Mouse (Mus musculus): ENCODE results near the gene Tnnt1. TPM values are rescaled to one million over a fixed set of nuclear protein-coding genes. Genes with fewer than 3 reads are reported as not detected.
A peak's percentile ranks its signal among the peaks of the same experiment; 100 is the strongest.

Tnnt1 gene
- polyA plus RNA-seq, 1 experiment from 2014 or later, result 10.8 TPM

DNA sequence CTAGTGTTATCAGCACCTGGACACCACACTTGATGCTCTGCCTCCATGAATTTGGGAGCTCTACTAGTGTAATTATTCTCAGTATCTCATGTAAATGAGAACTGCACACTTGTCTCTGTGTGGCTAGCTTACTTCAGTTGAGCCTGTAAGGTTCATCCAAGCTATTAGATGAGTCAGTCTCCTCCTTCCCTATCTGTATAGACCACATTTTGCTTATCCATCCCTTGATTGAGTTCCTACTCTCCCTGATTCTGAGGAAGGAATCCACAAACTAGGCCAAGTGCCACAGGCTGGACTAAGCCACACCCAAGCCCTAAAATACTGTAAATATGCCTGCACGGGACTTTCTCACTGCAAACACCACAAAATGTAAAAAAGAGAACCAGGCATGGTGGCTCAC, 22.2 kb downstream of the Tnnt1 start:
- DNase-seq (ENCODE audit: low spot score), result no peak
- H3K27me3 ChIP-seq (ENCODE audit: insufficient read depth, low read length), result no peaks in the 10 kb centered on the region
- peaks cover 3% of the 10 kb centered on the region; the same call in 1 of the 2 replicates for H3K4me1 ChIP-seq (replicated peaks; ENCODE audit: insufficient read depth, low read length)
- no peaks in the 10 kb centered on the region for H3K9me3 ChIP-seq (replicated peaks; ENCODE audit: low read length)
- peaks cover 27% of the 10 kb centered on the region; the same call in 1 of the 2 replicates for H3K36me3 ChIP-seq (ENCODE audit: insufficient read depth, low read length)
- H3K4me3 ChIP-seq (replicated peaks; ENCODE audit: low read depth, low read length), result no peak overlapping the region
- WGBS, result 58% methylated on average over 1 of the region's 1 CpGs
- H3K9ac ChIP-seq (ENCODE audit: low read depth, low read length), result no peak overlapping the region
- no peak for ATAC-seq (replicated peaks; ENCODE audit: low FRiP score, low read depth)
- no peak for TF ChIP-seq CTCF (IDR thresholded peaks at IDR 0.05; ENCODE audit: low read depth)
- H3K27ac ChIP-seq, result no peak overlapping the region
- H3K4me2 ChIP-seq (ENCODE audit: low read length), result no peak overlapping the region

DNA sequence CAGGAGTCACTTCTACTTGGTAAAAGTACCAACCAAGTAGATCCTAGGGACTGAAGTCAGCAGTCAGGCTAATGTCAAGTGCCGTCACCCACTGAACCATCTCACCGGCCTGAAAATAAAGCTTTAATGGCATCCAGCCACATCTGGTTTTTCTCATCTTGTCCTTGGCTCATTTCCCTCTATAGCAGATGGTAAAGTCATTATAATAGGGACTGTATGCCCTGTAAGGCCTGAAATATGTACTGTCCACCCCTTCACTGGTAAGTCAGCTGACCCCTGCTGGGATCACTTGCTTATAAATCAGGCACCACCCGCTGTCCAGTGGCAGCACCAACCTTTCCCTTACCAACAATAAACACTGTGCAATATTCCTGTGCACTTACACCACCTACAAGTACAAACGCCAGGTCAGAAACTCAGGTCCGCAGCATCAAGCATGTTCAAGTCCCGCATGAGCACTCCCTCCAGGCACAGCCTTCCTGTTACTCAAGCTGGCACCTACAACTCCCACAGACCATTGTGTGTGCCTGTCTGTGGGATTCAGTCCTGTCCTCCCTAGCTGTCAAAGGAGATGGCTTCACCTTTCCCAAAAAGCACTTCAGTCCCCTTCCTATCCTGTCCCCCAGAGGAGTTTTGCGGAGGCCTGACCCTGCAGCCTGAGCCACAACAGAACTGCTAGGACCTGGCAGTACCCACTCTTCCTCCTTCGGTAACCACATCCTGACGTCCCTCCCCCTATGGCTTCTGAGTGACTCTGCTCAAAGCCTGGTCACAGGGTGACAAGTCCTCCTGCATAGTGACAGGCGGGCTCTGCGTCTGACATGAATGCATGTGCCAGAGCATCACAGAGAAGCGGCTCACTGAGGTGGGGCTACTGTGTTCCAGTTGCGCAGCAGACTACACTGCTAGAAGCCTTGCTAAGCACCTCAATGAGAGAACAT, 23.6 kb downstream of the Tnnt1 start:
- Histone ChIP-seq H3K27ac (no peak overlapping the region), H3K4me2 (ENCODE audit: low read length) (no peak overlapping the region), H3K4me3 (replicated peaks; ENCODE audit: low read depth, low read length) (no peak overlapping the region), H3K9me3 (replicated peaks; ENCODE audit: low read length) (no peaks in the 10 kb centered on the region), H3K9ac (ENCODE audit: low read depth, low read length) (no peak overlapping the region), H3K27me3 (ENCODE audit: insufficient read depth, low read length) (no peaks in the 10 kb centered on the region), H3K36me3 (ENCODE audit: insufficient read depth, low read length) (peaks cover 27% of the 10 kb centered on the region; the same call in 1 of the 2 replicates), H3K4me1 (replicated peaks; ENCODE audit: insufficient read depth, low read length) (no peaks in the 10 kb centered on the region)
- no peak for TF ChIP-seq CTCF (IDR thresholded peaks at IDR 0.05; ENCODE audit: low read depth)
- WGBS, result 54% methylated on average over 13 of the region's 13 CpGs
- DNase-seq (ENCODE audit: low spot score), result peak; percentile 56
- ATAC-seq (replicated peaks; ENCODE audit: low FRiP score, low read depth), result peak; percentile 64

DNA sequence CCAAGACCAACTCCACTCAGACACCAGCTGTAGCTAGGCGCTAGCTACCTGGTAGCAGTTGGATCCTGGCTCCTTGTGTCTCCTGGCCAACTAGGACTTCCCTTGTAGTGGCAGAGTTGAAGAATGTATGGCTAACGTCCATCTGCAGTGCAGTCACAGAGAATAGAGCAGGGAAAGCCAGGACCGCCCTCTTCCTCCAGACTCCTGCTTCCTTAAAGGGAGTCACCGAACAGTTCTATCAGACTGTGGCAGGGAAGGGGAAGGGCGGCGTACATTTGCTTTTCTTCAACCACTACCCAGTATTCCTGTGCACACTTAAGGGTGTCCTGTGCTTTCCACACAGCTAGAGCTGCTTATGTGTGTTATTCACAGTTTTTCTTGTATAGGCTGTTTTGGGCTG, 24.9 kb downstream of the Tnnt1 start:
- Histone ChIP-seq H3K27me3 (ENCODE audit: insufficient read depth, low read length) (no peaks in the 10 kb centered on the region), H3K27ac (peak overlapping the region; percentile 48), H3K36me3 (ENCODE audit: insufficient read depth, low read length) (peaks cover 25% of the 10 kb centered on the region; the same call in 1 of the 2 replicates), H3K4me3 (replicated peaks; ENCODE audit: low read depth, low read length) (no peak overlapping the region), H3K4me1 (replicated peaks; ENCODE audit: insufficient read depth, low read length) (no peaks in the 10 kb centered on the region), H3K9ac (ENCODE audit: low read depth, low read length) (no peak overlapping the region), H3K4me2 (ENCODE audit: low read length) (no peak overlapping the region), H3K9me3 (replicated peaks; ENCODE audit: low read length) (no peaks in the 10 kb centered on the region)
- DNase-seq (ENCODE audit: low spot score), result peak; percentile 44
- 65% methylated on average over 6 of the region's 6 CpGs for WGBS
- TF ChIP-seq CTCF (IDR thresholded peaks at IDR 0.05; ENCODE audit: low read depth), result no peak
- no peak for ATAC-seq (replicated peaks; ENCODE audit: low FRiP score, low read depth)

DNA sequence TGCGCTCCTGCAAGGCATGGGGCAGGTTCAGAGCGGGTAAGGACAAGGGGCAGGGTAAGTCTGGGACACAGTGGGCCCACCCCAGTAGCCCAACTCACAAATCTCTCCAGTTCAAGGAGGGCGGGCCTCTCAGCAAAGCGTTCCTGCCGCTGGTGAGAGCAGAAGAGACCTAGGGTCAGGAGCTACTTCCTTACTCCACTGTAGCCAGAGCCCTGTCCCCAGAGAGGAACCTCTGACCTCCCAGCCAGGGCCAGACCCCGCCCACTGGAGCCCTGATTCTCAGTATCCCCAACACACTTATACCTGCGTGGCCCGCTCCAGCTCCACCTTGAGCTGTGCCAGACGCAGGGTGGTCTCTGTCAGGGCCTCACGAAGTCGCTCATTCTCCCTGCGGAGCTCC, 33.9 kb downstream of the Tnnt1 start:
- ATAC-seq (replicated peaks; ENCODE audit: low FRiP score, low read depth), result no peak
- 80% methylated on average over 12 of the region's 12 CpGs for WGBS
- peaks cover 46% of the 10 kb centered on the region for H3K36me3 ChIP-seq (ENCODE audit: insufficient read depth, low read length)
- H3K4me2 ChIP-seq (ENCODE audit: low read length), result no peak overlapping the region
- H3K27ac ChIP-seq, result no peak overlapping the region
- H3K4me3 ChIP-seq (replicated peaks; ENCODE audit: low read depth, low read length), result no peak overlapping the region
- no peak for TF ChIP-seq CTCF (IDR thresholded peaks at IDR 0.05; ENCODE audit: low read depth)
- H3K4me1 ChIP-seq (replicated peaks; ENCODE audit: insufficient read depth, low read length), result peaks cover 9% of the 10 kb centered on the region; the same call in 1 of the 2 replicates
- no peak overlapping the region for H3K9ac ChIP-seq (ENCODE audit: low read depth, low read length)
- no peak for DNase-seq (ENCODE audit: low spot score)
- H3K27me3 ChIP-seq (ENCODE audit: insufficient read depth, low read length), result no peaks in the 10 kb centered on the region
- no peaks in the 10 kb centered on the region for H3K9me3 ChIP-seq (replicated peaks; ENCODE audit: low read length)

DNA sequence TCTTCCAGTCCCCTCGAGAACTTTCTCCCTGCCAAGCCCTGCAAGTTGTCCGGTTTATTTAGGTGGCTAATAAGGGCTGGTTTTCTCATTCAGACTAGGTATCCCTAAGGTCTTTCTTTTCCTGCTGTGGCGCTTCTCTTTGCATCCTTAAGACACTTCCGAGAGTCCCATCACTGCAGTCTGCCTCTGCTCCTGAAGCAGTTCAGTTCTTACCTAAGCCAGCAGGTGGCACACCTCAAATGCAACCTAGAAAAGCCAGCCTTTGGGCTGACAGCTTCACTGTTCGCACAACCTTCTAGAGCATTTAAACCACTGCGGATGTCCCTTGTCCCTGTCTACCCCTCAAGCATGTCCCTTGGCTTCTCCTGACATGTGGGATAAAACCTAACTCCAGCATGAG, 36.5 kb downstream of the Tnnt1 start:
- peak overlapping the region; percentile 64; the same call in 1 of the 2 replicates for H3K4me2 ChIP-seq (ENCODE audit: low read length)

DNA sequence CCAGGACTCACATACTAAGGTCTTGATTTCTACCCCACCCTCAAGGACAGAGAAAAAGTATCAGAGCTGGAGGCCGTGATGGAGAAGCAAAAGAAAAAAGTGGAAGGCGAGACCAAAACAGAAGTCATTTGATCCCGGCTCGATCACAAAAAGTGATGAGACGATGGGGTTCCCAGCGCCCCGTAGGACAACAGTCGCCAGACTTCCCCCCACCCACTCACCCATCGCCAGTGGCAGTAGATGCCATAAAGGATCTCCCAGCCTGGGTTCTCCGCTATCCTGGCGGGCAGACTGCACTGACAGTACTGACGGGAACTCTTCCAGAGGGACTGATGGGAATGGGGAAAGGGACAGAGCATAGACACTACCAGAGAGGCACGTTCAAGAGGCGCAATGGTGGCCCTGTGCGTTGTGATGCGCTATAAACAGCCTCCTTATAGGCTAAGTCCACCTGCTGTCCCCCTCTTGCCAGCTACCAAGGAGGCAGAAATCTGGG, 37.3 kb downstream of the Tnnt1 start:
- no peak for DNase-seq (ENCODE audit: low spot score)

More for the DNA sequence above, 36.5 kb downstream of the Tnnt1 start:
- no peak overlapping the region for H3K9ac ChIP-seq (ENCODE audit: low read depth, low read length)
- H3K9me3 ChIP-seq (replicated peaks; ENCODE audit: low read length), result no peaks in the 10 kb centered on the region
- H3K27ac ChIP-seq, result no peak overlapping the region
- 19% methylated on average over 6 of the region's 6 CpGs for WGBS
- H3K4me1 ChIP-seq (replicated peaks; ENCODE audit: insufficient read depth, low read length), result peaks cover 9% of the 10 kb centered on the region; the same call in 1 of the 2 replicates
- no peak overlapping the region for H3K4me3 ChIP-seq (replicated peaks; ENCODE audit: low read depth, low read length)
- peak; percentile 76 for TF ChIP-seq CTCF (IDR thresholded peaks at IDR 0.05; ENCODE audit: low read depth)
- no peaks in the 10 kb centered on the region for H3K27me3 ChIP-seq (ENCODE audit: insufficient read depth, low read length)
- no peak for ATAC-seq (replicated peaks; ENCODE audit: low FRiP score, low read depth)
- H3K36me3 ChIP-seq (ENCODE audit: insufficient read depth, low read length), result peaks cover 39% of the 10 kb centered on the region
- peak; percentile 79 for DNase-seq (ENCODE audit: low spot score)

More for the DNA sequence above, 37.3 kb downstream of the Tnnt1 start:
- Histone ChIP-seq H3K36me3 (ENCODE audit: insufficient read depth, low read length) (peaks cover 30% of the 10 kb centered on the region), H3K4me1 (replicated peaks; ENCODE audit: insufficient read depth, low read length) (peaks cover 9% of the 10 kb centered on the region; the same call in 1 of the 2 replicates), H3K27me3 (ENCODE audit: insufficient read depth, low read length) (no peaks in the 10 kb centered on the region), H3K27ac (peak overlapping the region; percentile 89; the same call in 1 of the 2 replicates), H3K9me3 (replicated peaks; ENCODE audit: low read length) (no peaks in the 10 kb centered on the region), H3K4me2 (ENCODE audit: low read length) (peak overlapping the region; percentile 64), H3K9ac (ENCODE audit: low read depth, low read length) (peak overlapping the region; percentile 49), H3K4me3 (replicated peaks; ENCODE audit: low read depth, low read length) (peak overlapping the region; percentile 41)
- TF ChIP-seq CTCF (IDR thresholded peaks at IDR 0.05; ENCODE audit: low read depth), result no peak
- ATAC-seq (replicated peaks; ENCODE audit: low FRiP score, low read depth), result no peak
- 3% methylated on average over 16 of the region's 16 CpGs for WGBS

Measured in kidney, postnatal 0 days (tissue).